Mouse (Mus musculus) CD4-positive helper T cell, adult 2 months (primary cell): ENCODE results near the gene Fus.

ENCODE experiments used
- DNase-seq: peaks from one replicate; pipeline ENCODE4 v3.0.0-alpha.2; 2012; ENCODE audit warnings: low read depth, missing footprints, low spot score

The Fus gene

GRCm38 (mm10) chr7:127944614-127945013 lies 22.6 kb upstream of the Fus start:
- no peak for DNase-seq

GRCm38 (mm10) chr7:127946470-127947023 lies 20.7 kb upstream of the Fus start, which contains the start of gene Prss36:
Prss36 (minus strand) TSS chr7:127946725.
- no peak for DNase-seq

- DNase-seq = peak; percentile 45
Measured at GRCm38 (mm10) chr7:127952864-127953581, 14.2 kb upstream of the Fus start.

GRCm38 (mm10) chr7:127959364-127959763 lies 7.9 kb upstream of the Fus start:
- no peak for DNase-seq

GRCm38 (mm10) chr7:127966371-127966918 lies 812 bp upstream of the Fus start:
- DNase-seq = peak; percentile 35

- peak; percentile 83 for DNase-seq
Measured at GRCm38 (mm10) chr7:127967922-127968828, 918 bp downstream of the Fus start.

- DNase-seq = no peak
Measured at GRCm38 (mm10) chr7:127974413-127974930, 7.2 kb downstream of the Fus start.

- no peak for DNase-seq
Measured at GRCm38 (mm10) chr7:127978856-127979255, 11.6 kb downstream of the Fus start.

- DNase-seq = no peak
Measured at GRCm38 (mm10) chr7:127980606-127981005, 13.3 kb downstream of the Fus start.

- DNase-seq = no peak
Measured at GRCm38 (mm10) chr7:127988904-127989303, 21.6 kb downstream of the Fus start.

GRCm38 (mm10) chr7:127991643-127992487 lies 24.6 kb downstream of the Fus start:
- peak; percentile 79 for DNase-seq

GRCm38 (mm10) chr7:127992488-127993340 lies 25.5 kb downstream of the Fus start:
- DNase-seq = no peak

- peak; percentile 92 for DNase-seq
Measured at GRCm38 (mm10) chr7:127993341-127993977, 26.2 kb downstream of the Fus start, which contains the start of gene Pycard. Pycard (minus strand) TSS chr7:127993867.

- no peak for DNase-seq
Measured at GRCm38 (mm10) chr7:127999436-127999835, 32.2 kb downstream of the Fus start.

GRCm38 (mm10) chr7:128000068-128000950 lies 33.1 kb downstream of the Fus start:
- DNase-seq = no peak

- DNase-seq = no peak
Measured at GRCm38 (mm10) chr7:128003098-128003497, 35.8 kb downstream of the Fus start.

GRCm38 (mm10) chr7:128003688-128004087 lies 36.4 kb downstream of the Fus start, which contains the start of gene Trim72:
Trim72 (plus strand) TSS chr7:128003949.
- no peak for DNase-seq

GRCm38 (mm10) chr7:128004150-128004486 lies 36.9 kb downstream of the Fus start:
- no peak for DNase-seq
